Mouse (Mus musculus): ENCODE data around the gene Psmb9. TPM values are rescaled to one million over a fixed set of nuclear protein-coding genes. Genes with fewer than 3 reads are reported as not detected.

Gene Psmb9
- total RNA-seq, 1 experiment from 2014 or later: 132 TPM

- ATAC-seq (ENCODE audit: extremely low read depth, insufficient number of reproducible peaks, low FRiP score, poor library complexity, severe bottlenecking): no peak
These were observed 5.9 kb upstream of the Psmb9 start for GRCm38 (mm10) chr17:34193468-34193867.

- no peak for ATAC-seq (ENCODE audit: extremely low read depth, insufficient number of reproducible peaks, low FRiP score, poor library complexity, severe bottlenecking)
These were observed 5.3 kb upstream of the Psmb9 start for GRCm38 (mm10) chr17:34192852-34193251.

- no peak for ATAC-seq (ENCODE audit: extremely low read depth, insufficient number of reproducible peaks, low FRiP score, poor library complexity, severe bottlenecking)
These were observed 1.4 kb upstream of the Psmb9 start for GRCm38 (mm10) chr17:34188986-34189385.

GRCm38 (mm10) chr17:34188010-34188409 lies 446 bp upstream of the Psmb9 start:
- ATAC-seq (ENCODE audit: extremely low read depth, insufficient number of reproducible peaks, low FRiP score, poor library complexity, severe bottlenecking): no peak

GRCm38 (mm10) chr17:34186885-34187260 lies 691 bp downstream of the Psmb9 start:
- ATAC-seq (ENCODE audit: extremely low read depth, insufficient number of reproducible peaks, low FRiP score, poor library complexity, severe bottlenecking): peak; percentile 21; the same call in 1 of the 2 replicates

GRCm38 (mm10) chr17:34185526-34185925 lies 2.0 kb downstream of the Psmb9 start:
- no peak for ATAC-seq (ENCODE audit: extremely low read depth, insufficient number of reproducible peaks, low FRiP score, poor library complexity, severe bottlenecking)

- ATAC-seq (ENCODE audit: extremely low read depth, insufficient number of reproducible peaks, low FRiP score, poor library complexity, severe bottlenecking): no peak
These were observed 3.9 kb downstream of the Psmb9 start for GRCm38 (mm10) chr17:34183564-34184219.

- ATAC-seq (ENCODE audit: extremely low read depth, insufficient number of reproducible peaks, low FRiP score, poor library complexity, severe bottlenecking): no peak
These were observed 7.4 kb downstream of the Psmb9 start for GRCm38 (mm10) chr17:34179913-34180859.

GRCm38 (mm10) chr17:34179019-34179418 lies 8.5 kb downstream of the Psmb9 start:
- no peak for ATAC-seq (ENCODE audit: extremely low read depth, insufficient number of reproducible peaks, low FRiP score, poor library complexity, severe bottlenecking)

- no peak for ATAC-seq (ENCODE audit: extremely low read depth, insufficient number of reproducible peaks, low FRiP score, poor library complexity, severe bottlenecking)
These were observed 10.4 kb downstream of the Psmb9 start for GRCm38 (mm10) chr17:34177179-34177578.

GRCm38 (mm10) chr17:34174075-34174474 lies 13.5 kb downstream of the Psmb9 start:
- peak; percentile 9; the same call in 1 of the 2 replicates for ATAC-seq (ENCODE audit: extremely low read depth, insufficient number of reproducible peaks, low FRiP score, poor library complexity, severe bottlenecking)

GRCm38 (mm10) chr17:34172528-34172927 lies 15.0 kb downstream of the Psmb9 start:
- ATAC-seq (ENCODE audit: extremely low read depth, insufficient number of reproducible peaks, low FRiP score, poor library complexity, severe bottlenecking): no peak

GRCm38 (mm10) chr17:34170877-34171498 lies 16.6 kb downstream of the Psmb9 start:
- peak; percentile 81 for ATAC-seq (ENCODE audit: extremely low read depth, insufficient number of reproducible peaks, low FRiP score, poor library complexity, severe bottlenecking)

- no peak for ATAC-seq (ENCODE audit: extremely low read depth, insufficient number of reproducible peaks, low FRiP score, poor library complexity, severe bottlenecking)
These were observed 17.1 kb downstream of the Psmb9 start for GRCm38 (mm10) chr17:34170487-34170876.

- ATAC-seq (ENCODE audit: extremely low read depth, insufficient number of reproducible peaks, low FRiP score, poor library complexity, severe bottlenecking): peak; percentile 57
These were observed 18.3 kb downstream of the Psmb9 start for GRCm38 (mm10) chr17:34169279-34169678.

- no peak for ATAC-seq (ENCODE audit: extremely low read depth, insufficient number of reproducible peaks, low FRiP score, poor library complexity, severe bottlenecking)
These were observed 22.4 kb downstream of the Psmb9 start for GRCm38 (mm10) chr17:34165033-34165730.

- ATAC-seq (ENCODE audit: extremely low read depth, insufficient number of reproducible peaks, low FRiP score, poor library complexity, severe bottlenecking): no peak
These were observed 23.2 kb downstream of the Psmb9 start for GRCm38 (mm10) chr17:34164202-34164895.

GRCm38 (mm10) chr17:34155534-34155933 lies 32.0 kb downstream of the Psmb9 start:
- no peak for ATAC-seq (ENCODE audit: extremely low read depth, insufficient number of reproducible peaks, low FRiP score, poor library complexity, severe bottlenecking)

Measured in neutrophil, adult 5-6 weeks (primary cell).